Mouse (Mus musculus) heart, embryonic 11.5 days (tissue): ENCODE measurements around the gene Chst4. TPM values are rescaled to one million over a fixed set of nuclear protein-coding genes. Genes with fewer than 3 reads are reported as not detected.

Experiments
- ATAC-seq: fragments of 200-750 bp; cut with Nextera tagmentation; replicated peaks from 2 replicates; pipeline ENCODE4 v1.8.0; 2017; ENCODE audit warnings: moderate library complexity; ENCODE audit not compliant: insufficient number of reproducible peaks, low FRiP score, low TSS enrichment
- H3K27ac ChIP-seq: fragments of 300-500 bp; sonication (generic); 2 replicates; pipeline ENCODE4 v1.5.1; 2014; ENCODE audit warnings: mild to moderate bottlenecking, low read depth, low read length
- H3K27me3 ChIP-seq: fragments of 300-500 bp; sonication (generic); 2 replicates; pipeline ENCODE4 v1.6.1; 2014; ENCODE audit warnings: mild to moderate bottlenecking, low read length, mixed read lengths; ENCODE audit not compliant: control insufficient read depth, insufficient read depth
- H3K36me3 ChIP-seq: fragments of 300-500 bp; sonication (generic); 2 replicates; pipeline ENCODE4 v1.6.1; 2014; ENCODE audit warnings: mild to moderate bottlenecking, low read length, moderate library complexity, mixed read lengths; ENCODE audit not compliant: control insufficient read depth, insufficient read depth
- H3K4me1 ChIP-seq: fragments of 300-500 bp; sonication (generic); 2 replicates; pipeline ENCODE4 v1.6.1; 2014; ENCODE audit warnings: low read length; ENCODE audit not compliant: control insufficient read depth, insufficient read depth
- H3K4me2 ChIP-seq: fragments of 300-500 bp; sonication (generic); 2 replicates; pipeline ENCODE4 v1.6.1; 2014; ENCODE audit warnings: mild to moderate bottlenecking, moderate library complexity
- H3K4me3 ChIP-seq: fragments of 300-500 bp; sonication (generic); 2 replicates; pipeline ENCODE4 v1.5.1; 2014; ENCODE audit warnings: low read depth, low read length
- H3K9ac ChIP-seq: fragments of 300-500 bp; sonication (generic); 2 replicates; pipeline ENCODE4 v1.6.1; 2014; ENCODE audit warnings: mild to moderate bottlenecking, low read depth, low read length, moderate library complexity
- H3K9me3 ChIP-seq: fragments of 300-500 bp; sonication (generic); replicated peaks from 2 replicates; pipeline ENCODE4 v1.6.1; 2016; ENCODE audit warnings: low read length; ENCODE audit not compliant: control insufficient read depth
- WGBS: fragments of 180-500 bp; shearing (Covaris S2); extraction: QIAGEN DNeasy Blood & Tissue Kit; methylation state at CpG from one replicate; pipeline ENCODE4 v1.1.7; 2014; ENCODE audit not compliant: insufficient replicate concordance; 5-methylcytosine and 5-hydroxymethylcytosine counted together
- polyA plus RNA-seq: library from polyadenylated mRNA; unstranded; fragments of >200 nt; fragmentation: Nextera tagmentation; extraction: Ambion mirVana; gene quantifications from 2 replicates; pipeline ENCODE4 v1.2.1, GENCODE M21; 2014

Gene Chst4
- polyA plus RNA-seq, 1 experiment from 2014 or later, result 0.16 TPM

- Histone ChIP-seq H3K4me2 (no peak overlapping the region), H3K4me3 (no peak overlapping the region), H3K9me3 (no peaks in the 10 kb centered on the region), H3K27ac (no peak overlapping the region), H3K27me3 (no peaks in the 10 kb centered on the region), H3K4me1 (no peaks in the 10 kb centered on the region), H3K9ac (no peak overlapping the region), H3K36me3 (no peaks in the 10 kb centered on the region)
- ATAC-seq, result no peak
- 69% methylated on average over 7 of the region's 7 CpGs for WGBS
These were observed 41.5 kb downstream of the Chst4 start for GRCm38 (mm10) chr8:109998066-109998465.

GRCm38 (mm10) chr8:109997381-109997780 lies 42.2 kb downstream of the Chst4 start:
- no peak overlapping the region for H3K9ac ChIP-seq
- no peaks in the 10 kb centered on the region for H3K27me3 ChIP-seq
- no peaks in the 10 kb centered on the region for H3K36me3 ChIP-seq
- H3K9me3 ChIP-seq, result no peaks in the 10 kb centered on the region
- no peaks in the 10 kb centered on the region for H3K4me1 ChIP-seq
- no peak overlapping the region for H3K27ac ChIP-seq
- no peak for ATAC-seq
- H3K4me3 ChIP-seq, result no peak overlapping the region
- 84% methylated on average over 9 of the region's 9 CpGs for WGBS
- no peak overlapping the region for H3K4me2 ChIP-seq

GRCm38 (mm10) chr8:109992951-109993350 lies 46.6 kb downstream of the Chst4 start:
- Histone ChIP-seq H3K4me1 (no peaks in the 10 kb centered on the region), H3K27me3 (no peaks in the 10 kb centered on the region), H3K9ac (no peak overlapping the region), H3K36me3 (no peaks in the 10 kb centered on the region), H3K4me3 (no peak overlapping the region), H3K27ac (no peak overlapping the region), H3K4me2 (no peak overlapping the region), H3K9me3 (no peaks in the 10 kb centered on the region)
- 74% methylated on average over 1 of the region's 1 CpGs for WGBS
- no peak for ATAC-seq

- H3K36me3 ChIP-seq, result no peaks in the 10 kb centered on the region
- no peak overlapping the region for H3K4me2 ChIP-seq
- H3K9ac ChIP-seq, result no peak overlapping the region
- no peaks in the 10 kb centered on the region for H3K4me1 ChIP-seq
- H3K27me3 ChIP-seq, result no peaks in the 10 kb centered on the region
- no peak overlapping the region for H3K27ac ChIP-seq
- no peak overlapping the region for H3K4me3 ChIP-seq
- ATAC-seq, result no peak
- 81% methylated on average over 5 of the region's 5 CpGs for WGBS
- no peaks in the 10 kb centered on the region for H3K9me3 ChIP-seq
These were observed 47.4 kb downstream of the Chst4 start for GRCm38 (mm10) chr8:109992166-109992565.

- H3K27ac ChIP-seq, result no peak within 1 kb of the TSS
- H3K4me1 ChIP-seq, result no peaks in the 10 kb centered on the region
- 70% methylated on average over 8 of the region's 8 CpGs for WGBS
- no peaks in the 10 kb centered on the region for H3K27me3 ChIP-seq
- no peak for ATAC-seq
- no peak within 1 kb of the TSS for H3K9ac ChIP-seq
- H3K9me3 ChIP-seq, result no peaks in the 10 kb centered on the region
- H3K36me3 ChIP-seq, result no peaks in the 10 kb centered on the region
- no peak within 1 kb of the TSS for H3K4me3 ChIP-seq
- H3K4me2 ChIP-seq, result no peak within 1 kb of the TSS
These were observed 49.3 kb downstream of the Chst4 start, which contains the start of gene Tat for GRCm38 (mm10) chr8:109990224-109990623. TSS of gene Tat (plus strand) at chr8:109990437.

- Histone ChIP-seq H3K9me3 (no peaks in the 10 kb centered on the region), H3K9ac (no peak overlapping the region), H3K36me3 (no peaks in the 10 kb centered on the region), H3K27ac (no peak overlapping the region), H3K4me2 (no peak overlapping the region), H3K4me3 (no peak overlapping the region), H3K4me1 (no peaks in the 10 kb centered on the region), H3K27me3 (no peaks in the 10 kb centered on the region)
- WGBS, result 86% methylated on average over 8 of the region's 8 CpGs
- ATAC-seq, result no peak
These were observed 50.4 kb downstream of the Chst4 start for GRCm38 (mm10) chr8:109989151-109989550.

GRCm38 (mm10) chr8:109987776-109988175 lies 51.8 kb downstream of the Chst4 start:
- Histone ChIP-seq H3K9ac (no peak overlapping the region), H3K4me2 (no peak overlapping the region), H3K27me3 (no peaks in the 10 kb centered on the region), H3K36me3 (no peaks in the 10 kb centered on the region), H3K4me3 (no peak overlapping the region), H3K4me1 (no peaks in the 10 kb centered on the region), H3K9me3 (no peaks in the 10 kb centered on the region), H3K27ac (no peak overlapping the region)
- no peak for ATAC-seq
- WGBS, result 66% methylated on average over 7 of the region's 7 CpGs

GRCm38 (mm10) chr8:109986384-109986783 lies 53.2 kb downstream of the Chst4 start:
- no peak overlapping the region for H3K9ac ChIP-seq
- no peaks in the 10 kb centered on the region for H3K4me1 ChIP-seq
- no peak overlapping the region for H3K27ac ChIP-seq
- no peaks in the 10 kb centered on the region for H3K36me3 ChIP-seq
- no peak overlapping the region for H3K4me2 ChIP-seq
- H3K4me3 ChIP-seq, result no peak overlapping the region
- H3K27me3 ChIP-seq, result no peaks in the 10 kb centered on the region
- no peak for ATAC-seq
- WGBS, result 58% methylated on average over 7 of the region's 7 CpGs
- H3K9me3 ChIP-seq, result no peaks in the 10 kb centered on the region

GRCm38 (mm10) chr8:109983944-109984343 lies 55.6 kb downstream of the Chst4 start:
- Histone ChIP-seq H3K27ac (no peak overlapping the region), H3K4me2 (no peak overlapping the region), H3K9ac (no peak overlapping the region), H3K4me3 (no peak overlapping the region), H3K4me1 (no peaks in the 10 kb centered on the region), H3K9me3 (no peaks in the 10 kb centered on the region), H3K36me3 (no peaks in the 10 kb centered on the region), H3K27me3 (no peaks in the 10 kb centered on the region)
- 44% methylated on average over 5 of the region's 5 CpGs for WGBS
- no peak for ATAC-seq
